In the genomic region with DNA sequence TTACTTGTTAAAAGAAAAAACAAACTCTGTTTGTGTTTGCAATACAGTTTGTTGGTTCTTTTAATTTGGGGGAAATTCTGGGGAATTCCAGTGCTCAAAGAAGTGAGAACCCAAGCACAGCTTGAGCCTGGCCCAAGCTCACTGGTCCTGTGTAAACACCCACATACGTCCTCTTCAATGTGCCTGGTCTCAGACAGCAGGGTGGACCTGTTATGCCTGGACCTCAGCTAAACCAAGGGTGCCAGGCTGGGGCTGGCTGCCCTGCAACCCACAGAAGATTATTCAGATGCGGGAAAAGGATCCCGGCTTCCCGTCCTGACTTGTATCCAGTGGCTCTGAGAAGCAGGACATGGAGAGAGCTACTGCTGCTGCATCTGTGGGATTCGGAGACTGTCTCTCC, we compare ENCODE assay signal across 19 mouse cellular contexts.
DNase-seq lines count a peak whose midpoint lies in the region; ATAC-seq lines count a peak whose summit lies in the region.
"Had no signal": no experiment of that assay in that cellular context is flagged by ENCODE, and none has a peak within 500 bp of the region (broad histone marks: within the 10 kb centered on the region; RNA-seq: fewer than 3 reads in every experiment).

No protein-coding gene starts in this region.

- H3K4me3 ChIP-seq in kidney, embryonic 15.5 days (replicated peaks) = no peak overlapping the region
- no peak overlapping the region for H3K4me3 ChIP-seq in embryonic facial prominence, embryonic 12.5 days
- no peak overlapping the region for H3K4me3 ChIP-seq in limb, embryonic 12.5 days (replicated peaks)
- no peak overlapping the region for H3K4me3 ChIP-seq in intestine, embryonic 15.5 days (replicated peaks)
- H3K4me3 ChIP-seq: forebrain, embryonic 15.5 days; liver, embryonic 15.5 days; neural tube, embryonic 15.5 days had no signal

- peak overlapping the region; percentile 19; the same call in 1 of the 2 replicates for H3K27ac ChIP-seq in kidney, embryonic 15.5 days
- H3K27ac ChIP-seq in embryonic facial prominence, embryonic 12.5 days = peak overlapping the region; percentile 52
- H3K27ac ChIP-seq in limb, embryonic 12.5 days = peak overlapping the region; percentile 57
- H3K27ac ChIP-seq in intestine, embryonic 15.5 days = no peak overlapping the region
- H3K27ac ChIP-seq: forebrain, embryonic 15.5 days; hindbrain, postnatal 0 days; liver, embryonic 15.5 days; macrophage; neural tube, embryonic 15.5 days had no signal

- no peaks in the 10 kb centered on the region for H3K36me3 ChIP-seq in kidney, embryonic 15.5 days
- no peaks in the 10 kb centered on the region for H3K36me3 ChIP-seq in embryonic facial prominence, embryonic 12.5 days
- H3K36me3 ChIP-seq in limb, embryonic 12.5 days = no peaks in the 10 kb centered on the region
- H3K36me3 ChIP-seq in intestine, embryonic 15.5 days = no peaks in the 10 kb centered on the region
- H3K36me3 ChIP-seq: forebrain, embryonic 15.5 days; liver, embryonic 15.5 days; neural tube, embryonic 15.5 days had no signal

- peaks cover 9% of the 10 kb centered on the region; the same call in 1 of the 2 replicates for H3K4me1 ChIP-seq in kidney, embryonic 15.5 days
- H3K4me1 ChIP-seq in embryonic facial prominence, embryonic 12.5 days = peaks cover 25% of the 10 kb centered on the region
- H3K4me1 ChIP-seq in limb, embryonic 12.5 days (replicated peaks) = peaks cover 31% of the 10 kb centered on the region
- peaks cover 4% of the 10 kb centered on the region; the same call in 1 of the 2 replicates for H3K4me1 ChIP-seq in intestine, embryonic 15.5 days (replicated peaks)
- H3K4me1 ChIP-seq: forebrain, embryonic 15.5 days; liver, embryonic 15.5 days had no signal

- H3K9ac ChIP-seq in kidney, embryonic 15.5 days = no peak overlapping the region
- H3K9ac ChIP-seq in embryonic facial prominence, embryonic 12.5 days = no peak overlapping the region
- H3K9ac ChIP-seq in limb, embryonic 12.5 days (replicated peaks) = no peak overlapping the region
- no peak overlapping the region for H3K9ac ChIP-seq in intestine, embryonic 15.5 days
- H3K9ac ChIP-seq: forebrain, embryonic 15.5 days; liver, embryonic 15.5 days; neural tube, embryonic 15.5 days had no signal

- H3K4me2 ChIP-seq in kidney, embryonic 15.5 days = no peak overlapping the region
- H3K4me2 ChIP-seq in embryonic facial prominence, embryonic 12.5 days (replicated peaks) = no peak overlapping the region
- H3K4me2 ChIP-seq in limb, embryonic 12.5 days = no peak overlapping the region
- H3K4me2 ChIP-seq in intestine, embryonic 15.5 days (replicated peaks) = no peak overlapping the region
- H3K4me2 ChIP-seq: forebrain, embryonic 15.5 days; heart, embryonic 11.5 days; liver, embryonic 15.5 days; neural tube, embryonic 15.5 days had no signal

- WGBS in kidney, embryonic 15.5 days = 65% methylated on average over 5 of the region's 5 CpGs
- WGBS in embryonic facial prominence, embryonic 12.5 days = 33% methylated on average over 5 of the region's 5 CpGs
- WGBS in limb, embryonic 12.5 days = 51% methylated on average over 5 of the region's 5 CpGs
- WGBS in intestine, embryonic 15.5 days = 57% methylated on average over 5 of the region's 5 CpGs

- DNase-seq in kidney, adult 18-20 months = no peak
- peak; percentile 65 for DNase-seq in A20 (ENCODE audit: low read depth, low spot score)
- DNase-seq in spleen, postnatal 14 days (ENCODE audit: low spot score in 2 of 2) = no peak
- DNase-seq: adrenal gland, postnatal 25 days; cerebellum, adult 8-10 months; kidney, postnatal 14 days; layer of hippocampus, postnatal 36 days; thymus, postnatal 14 days had no signal

- H3K27me3 ChIP-seq in kidney, embryonic 15.5 days = no peaks in the 10 kb centered on the region
- no peaks in the 10 kb centered on the region for H3K27me3 ChIP-seq in embryonic facial prominence, embryonic 12.5 days
- H3K27me3 ChIP-seq in limb, embryonic 12.5 days = no peaks in the 10 kb centered on the region
- no peaks in the 10 kb centered on the region for H3K27me3 ChIP-seq in intestine, embryonic 15.5 days (replicated peaks)
- H3K27me3 ChIP-seq: forebrain, embryonic 15.5 days; liver, embryonic 15.5 days; neural tube, embryonic 15.5 days had no signal

- ATAC-seq in kidney, embryonic 15.5 days (replicated peaks; ENCODE audit: low FRiP score) = no peak
- ATAC-seq in embryonic facial prominence, embryonic 12.5 days (ENCODE audit: insufficient number of reproducible peaks, insufficient read depth, low FRiP score, low TSS enrichment) = no peak
- no peak for ATAC-seq in limb, embryonic 12.5 days (ENCODE audit: insufficient number of reproducible peaks, insufficient read depth, low FRiP score, low TSS enrichment, low read depth)
- ATAC-seq in intestine, embryonic 15.5 days = no peak
- ATAC-seq: forebrain, embryonic 15.5 days; hindbrain, postnatal 0 days; intestine, postnatal 0 days had no signal

- H3K9me3 ChIP-seq in kidney, embryonic 15.5 days (replicated peaks) = no peaks in the 10 kb centered on the region
- H3K9me3 ChIP-seq in embryonic facial prominence, embryonic 12.5 days = no peaks in the 10 kb centered on the region
- no peaks in the 10 kb centered on the region for H3K9me3 ChIP-seq in limb, embryonic 12.5 days
- H3K9me3 ChIP-seq in intestine, embryonic 15.5 days = no peaks in the 10 kb centered on the region
- H3K9me3 ChIP-seq: forebrain, embryonic 15.5 days; liver, embryonic 15.5 days; neural tube, embryonic 15.5 days had no signal
